Mouse (Mus musculus) right cerebral cortex, adult 2 months (tissue): Measurements from ENCODE around the gene Sptssb.

Experiments
- DNase-seq, 2 experiments: peaks; one replicate each; pipeline ENCODE4 v3.0.0; 2021 to 2022; ENCODE audit warnings: low spot score in 2 of 2

Gene Sptssb

DNA sequence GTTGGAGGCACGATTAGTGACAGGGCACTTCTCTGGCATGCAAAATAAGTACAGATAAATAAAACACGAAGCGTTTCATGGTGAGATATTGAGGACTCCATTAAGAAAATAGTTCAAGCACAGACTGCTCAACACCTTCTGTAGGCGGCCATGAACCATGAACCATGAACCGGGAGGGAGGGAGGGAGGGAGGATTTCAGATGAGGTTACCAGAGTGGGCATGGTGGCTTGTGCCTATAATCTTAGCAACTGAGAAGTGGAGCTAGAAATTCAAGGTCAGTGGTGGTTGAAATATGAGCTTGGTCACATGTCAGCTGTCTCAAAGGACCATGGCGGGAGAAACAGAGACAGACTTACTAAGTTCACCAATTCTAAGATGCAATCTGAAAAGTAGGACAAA, 20.3 kb downstream of the Sptssb start:
- DNase-seq: no peak

DNA sequence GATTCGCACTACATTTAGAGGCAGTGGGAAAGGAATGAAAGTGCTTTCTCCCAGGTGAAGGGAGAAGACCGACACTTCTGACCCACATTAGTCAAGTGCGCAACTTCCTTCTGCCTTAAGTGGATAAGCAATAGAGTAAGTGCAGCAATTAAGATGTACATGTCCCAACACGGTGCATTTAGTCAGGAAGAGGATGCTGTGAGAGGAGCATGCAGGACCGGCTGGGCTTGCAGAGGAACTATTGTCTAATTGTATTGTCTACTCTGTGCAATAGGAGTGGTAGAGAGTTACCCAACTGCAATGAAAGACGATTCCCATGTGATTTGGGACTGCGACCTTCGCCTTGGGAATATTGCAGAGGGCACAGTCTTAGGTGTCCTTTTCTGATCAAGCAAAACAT, 30.2 kb downstream of the Sptssb start:
- DNase-seq: no peak

DNA sequence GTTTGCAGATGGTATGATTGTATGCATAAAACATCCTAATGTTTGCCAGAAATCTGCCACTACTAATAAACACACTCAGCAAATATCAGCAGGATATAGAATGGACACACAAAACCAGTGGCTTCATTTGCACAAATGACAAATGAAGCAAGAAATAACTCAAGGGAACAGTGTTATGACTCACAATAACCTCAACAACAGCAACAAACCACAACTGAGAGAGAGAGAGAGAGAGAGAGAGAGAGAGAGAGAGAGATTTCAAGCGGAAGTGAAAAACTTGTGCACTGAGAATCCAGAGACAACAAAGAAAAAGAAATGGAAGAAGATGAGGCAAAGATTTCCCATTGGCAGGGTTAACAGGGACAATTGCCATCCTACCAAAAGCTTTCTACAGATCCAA, 35.2 kb downstream of the Sptssb start:
- DNase-seq: no peak

DNA sequence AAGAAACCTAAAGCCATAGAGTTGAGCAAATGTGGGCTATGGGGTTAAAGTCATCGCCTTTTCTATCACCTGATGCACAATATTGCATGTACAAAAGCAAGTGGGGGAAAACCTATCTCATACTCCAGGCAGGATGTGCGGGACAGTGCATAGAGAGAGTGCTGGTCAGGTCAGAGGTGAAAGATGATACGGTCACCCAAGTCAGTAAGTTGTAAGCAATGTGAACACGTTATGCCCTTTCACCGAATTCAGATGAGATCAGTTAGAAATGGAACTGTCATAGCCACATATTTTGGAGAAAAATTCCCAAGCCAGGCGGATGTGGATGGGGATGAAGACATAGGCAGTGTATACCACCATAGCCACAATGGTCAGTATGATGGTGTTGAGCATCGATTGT, 39.1 kb downstream of the Sptssb start:
- no peak for DNase-seq

DNA sequence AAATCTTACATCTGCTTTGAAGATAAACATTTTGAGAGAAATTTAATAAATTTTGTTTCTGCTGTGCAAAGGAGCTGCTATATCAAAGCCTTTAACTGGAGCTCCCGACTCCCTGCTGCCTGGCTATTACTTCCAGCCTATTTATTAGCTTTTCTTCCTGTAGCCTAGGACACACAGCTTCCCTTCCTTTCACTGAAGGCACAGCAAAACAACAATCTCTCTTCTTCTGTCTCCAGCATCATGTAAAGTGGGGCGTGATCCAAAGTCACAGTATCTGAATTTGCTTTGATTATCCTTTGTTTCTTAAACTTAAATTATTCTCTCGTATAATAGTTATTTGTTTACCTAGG, 39.9 kb downstream of the Sptssb start:
- no peak for DNase-seq

DNA sequence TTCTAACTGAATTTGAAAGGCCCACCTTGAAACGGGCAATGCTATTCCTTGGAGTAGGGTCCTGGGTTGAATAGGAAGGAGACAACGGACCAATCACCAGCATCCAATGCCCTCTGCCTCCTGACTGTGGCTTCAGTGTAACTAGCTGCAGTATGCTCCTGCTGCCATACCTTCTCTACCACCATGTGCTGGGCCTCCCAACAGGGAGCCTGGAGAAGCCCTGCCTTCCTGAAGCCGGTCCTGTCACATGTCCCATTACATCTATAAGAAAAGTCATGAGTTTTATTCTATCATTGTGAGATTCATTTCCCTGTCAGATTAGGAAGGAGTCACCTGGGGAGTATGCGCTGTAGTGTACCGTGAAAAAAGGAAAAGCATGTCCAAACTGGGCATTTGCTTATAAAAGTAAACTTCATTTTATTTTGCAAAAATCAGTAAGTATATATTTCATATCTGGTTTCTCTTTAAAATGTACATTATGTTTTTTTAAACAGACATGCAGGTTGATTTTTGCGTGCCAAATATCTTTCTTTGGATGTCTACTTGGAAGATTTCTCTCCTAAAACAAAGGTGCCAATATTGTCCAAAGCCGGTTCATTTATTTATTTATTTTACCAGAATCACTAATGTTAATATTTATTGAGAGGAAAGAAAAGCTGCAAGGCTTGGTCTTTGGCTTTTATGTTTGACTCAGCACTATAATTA, 40.4 kb downstream of the Sptssb start:
- no peak for DNase-seq

DNA sequence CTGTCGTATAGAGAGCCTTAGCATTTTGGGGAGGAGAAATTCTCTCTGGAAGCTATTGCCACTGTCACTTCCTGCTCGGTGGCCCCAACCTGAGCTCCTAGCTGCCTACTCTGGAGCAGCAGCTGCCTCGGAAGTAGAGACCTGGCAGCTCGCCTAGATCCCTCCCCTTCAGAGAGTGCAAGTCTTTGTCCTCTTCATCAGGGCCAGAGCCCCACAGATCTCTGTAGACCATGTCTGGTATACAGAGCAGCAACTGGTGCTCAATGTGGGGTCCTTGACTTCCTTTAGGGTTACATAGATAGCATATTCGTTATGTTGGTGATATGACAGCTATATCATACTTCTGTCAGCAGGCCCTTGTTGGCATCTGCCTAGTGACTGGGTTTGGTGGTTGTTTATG, 41.3 kb downstream of the Sptssb start:
- DNase-seq: no peak

DNA sequence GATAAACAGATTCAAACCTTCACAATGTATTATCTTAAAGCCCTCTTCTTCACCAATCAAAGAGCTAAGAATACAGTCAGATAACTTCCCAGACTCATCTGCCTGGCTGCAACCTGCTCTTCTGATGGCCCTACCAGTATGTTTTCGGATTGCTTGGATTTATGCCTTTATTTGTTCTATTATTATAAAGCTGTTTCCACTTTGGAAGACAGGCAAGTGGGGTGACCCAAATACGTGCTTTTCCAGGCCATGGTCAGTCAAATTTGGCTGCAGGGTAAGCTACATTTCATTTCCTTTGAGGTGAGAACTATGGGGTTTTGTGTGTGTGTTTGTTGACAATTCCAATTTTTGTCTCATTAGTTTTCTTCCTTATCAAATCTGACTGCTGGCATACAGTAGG, 43.2 kb downstream of the Sptssb start:
- DNase-seq: no peak

DNA sequence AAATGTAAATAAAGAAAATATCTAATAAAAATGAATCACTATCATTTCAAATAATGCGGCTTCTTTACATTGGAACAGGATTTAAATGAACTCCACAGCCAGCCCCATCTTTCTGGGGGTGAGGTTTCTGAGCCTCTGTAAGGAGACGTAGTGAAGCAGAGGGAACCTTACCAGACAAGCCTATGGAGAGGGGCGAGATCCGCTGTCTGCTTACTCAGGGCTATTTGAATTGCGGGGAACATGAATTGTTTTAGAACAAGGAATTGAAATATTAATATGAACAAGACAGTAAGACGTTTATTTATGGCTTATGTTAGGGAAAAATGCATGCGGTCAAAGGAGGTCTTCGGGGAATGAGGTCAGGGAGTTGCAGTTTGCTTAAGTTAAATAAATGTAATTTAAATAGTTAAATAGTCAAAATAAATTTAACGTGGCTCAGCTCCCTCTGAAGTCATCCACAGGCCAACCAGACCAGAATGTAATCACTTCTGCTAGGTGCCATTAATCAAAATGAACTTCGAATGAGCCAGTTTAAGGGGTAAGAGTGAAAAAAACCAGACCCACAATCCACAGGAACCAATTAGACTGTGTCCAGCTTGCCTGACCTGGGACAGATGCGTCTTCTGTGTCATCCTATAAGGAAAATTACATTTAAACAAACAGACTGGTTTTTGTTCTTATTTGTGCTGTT, 46.6 kb downstream of the Sptssb start:
- no peak for DNase-seq

DNA sequence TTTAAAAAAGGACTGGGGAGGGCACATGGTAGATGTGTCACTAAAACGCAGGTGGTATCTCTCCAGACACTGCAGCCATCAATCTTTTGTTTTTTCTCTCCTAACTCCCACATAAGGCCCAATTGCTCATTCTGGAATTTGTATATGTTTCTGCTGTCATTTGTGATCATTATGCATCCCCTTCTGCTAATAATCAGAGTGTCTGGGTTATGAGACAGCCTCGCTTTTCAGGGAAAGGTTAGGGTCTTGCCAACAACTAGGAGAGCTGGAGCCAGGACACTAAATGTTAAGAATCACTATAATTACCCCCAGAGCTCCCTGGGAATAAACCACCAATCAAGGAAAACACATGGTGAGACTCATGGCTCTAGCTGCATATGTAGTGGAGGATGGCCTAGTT, 47.3 kb downstream of the Sptssb start:
- no peak for DNase-seq

DNA sequence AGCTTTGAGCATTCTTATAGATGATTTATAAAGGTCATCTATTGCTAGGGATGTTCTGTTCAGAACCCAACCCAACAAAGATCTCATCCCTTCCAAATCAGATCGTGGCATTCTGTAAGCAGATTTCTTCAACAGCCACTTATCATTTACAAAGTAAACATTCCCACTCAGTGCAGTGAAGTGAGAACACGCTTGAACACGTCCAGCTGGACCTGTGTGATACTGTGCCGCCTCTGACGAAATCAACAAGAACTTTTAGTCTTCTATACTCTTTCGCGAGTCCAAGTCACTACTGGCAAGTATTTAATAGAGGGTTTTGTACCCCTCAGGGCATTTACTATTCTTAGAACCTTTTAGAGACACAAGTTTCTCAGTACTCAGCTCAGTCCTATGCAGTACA, 51.3 kb downstream of the Sptssb start:
- no peak for DNase-seq

DNA sequence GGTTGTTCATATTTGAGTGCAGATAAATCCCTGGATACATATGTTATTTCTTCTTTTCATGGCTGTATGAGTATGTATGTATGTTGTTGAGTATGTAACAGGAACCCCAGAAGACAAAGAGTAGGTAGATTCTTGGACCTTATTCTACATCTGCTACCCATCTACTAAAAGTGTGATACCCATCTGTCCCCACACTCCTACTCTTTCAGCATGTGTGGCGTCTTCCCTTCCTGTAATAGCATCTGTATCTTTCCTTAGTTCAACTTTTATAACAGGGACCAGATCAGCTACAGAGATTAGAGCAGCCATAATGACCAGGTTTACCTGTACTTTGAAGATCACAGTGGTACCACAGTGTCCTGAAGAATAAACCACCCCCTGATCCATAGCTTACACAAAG, 56.6 kb downstream of the Sptssb start:
- no peak for DNase-seq

DNA sequence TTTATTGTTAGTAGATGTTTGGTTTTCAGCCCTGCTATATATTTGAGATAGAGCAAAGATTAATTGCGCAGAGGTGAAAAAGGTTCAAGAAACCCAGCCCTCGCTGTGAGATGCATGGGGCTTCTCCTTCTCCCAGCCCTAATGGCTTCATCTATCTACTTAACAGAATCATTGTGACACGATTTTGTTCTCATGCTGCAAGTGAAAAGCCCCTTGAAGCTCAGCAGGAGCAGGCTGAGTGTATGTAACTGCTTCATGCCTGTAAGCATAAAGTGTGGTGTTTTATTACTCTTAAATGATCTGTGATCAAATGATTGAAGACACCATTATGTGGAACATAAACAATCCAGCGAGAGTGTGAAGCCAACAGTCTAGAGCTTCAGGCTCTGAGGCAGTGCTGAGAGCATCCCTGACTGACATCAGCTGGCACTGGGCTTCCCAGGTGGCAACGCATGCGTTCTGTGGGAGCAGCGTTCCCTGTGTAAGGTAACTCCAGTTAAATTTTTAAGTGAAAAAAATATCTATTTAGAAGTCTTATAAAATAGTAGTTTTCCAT, 58.8 kb downstream of the Sptssb start:
- no peak for DNase-seq

DNA sequence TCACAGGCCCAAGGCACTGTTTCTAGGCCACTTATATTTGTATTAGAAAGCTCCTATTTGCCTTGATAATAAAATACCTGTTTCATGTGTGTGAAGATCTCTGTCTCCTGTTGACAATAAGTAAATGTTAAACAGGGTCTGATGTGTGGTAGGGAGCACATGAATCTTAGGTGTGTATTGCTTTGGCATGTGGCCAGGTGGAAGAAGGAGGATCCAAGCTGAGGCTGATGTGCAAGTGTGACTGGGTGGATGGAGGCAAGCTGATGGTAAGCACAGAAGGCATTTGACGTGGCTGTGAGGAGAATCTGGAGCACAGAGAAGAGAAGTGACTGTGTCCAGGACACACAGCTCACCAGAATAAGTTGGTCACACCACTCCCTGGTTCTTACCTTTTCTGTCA, 60.6 kb downstream of the Sptssb start:
- DNase-seq: no peak

DNA sequence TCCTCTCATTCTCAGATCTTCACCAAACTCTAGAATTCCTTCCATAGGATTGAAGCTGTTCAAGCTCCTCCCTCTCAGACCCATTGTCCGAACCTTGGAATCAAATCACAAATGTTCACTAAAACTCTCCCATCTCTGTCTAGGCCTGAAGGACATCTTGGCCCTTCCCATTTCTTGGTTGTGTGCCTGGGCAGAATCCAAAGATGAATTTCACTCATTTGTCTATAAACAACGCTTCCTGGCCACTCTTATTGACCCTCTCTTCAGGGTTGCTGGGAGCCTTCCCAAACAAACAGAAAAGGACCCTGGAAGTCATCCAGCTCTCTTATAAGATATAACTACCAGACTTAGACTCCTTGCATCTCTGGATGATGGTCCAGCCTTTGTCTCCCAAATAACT, 61.8 kb downstream of the Sptssb start:
- no peak for DNase-seq

DNA sequence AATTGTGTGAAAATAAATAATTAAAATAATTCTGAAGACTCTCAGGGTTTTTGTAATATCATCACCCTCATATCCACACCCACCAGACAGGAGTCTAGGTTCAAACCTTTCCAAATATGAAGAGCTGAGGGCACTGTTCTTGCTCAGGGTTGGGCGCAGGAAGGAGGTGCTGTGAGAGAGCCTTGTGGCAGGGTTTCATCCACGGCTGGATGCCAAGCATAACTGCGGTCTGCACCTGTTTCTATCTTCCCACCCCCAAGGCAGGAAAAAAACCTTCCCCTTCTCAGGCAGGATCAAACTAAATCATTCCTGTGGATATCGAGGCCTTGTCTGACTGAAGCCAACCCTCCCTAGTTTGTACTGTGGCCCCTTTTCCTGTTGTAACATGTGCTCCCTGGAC, 62.2 kb downstream of the Sptssb start:
- DNase-seq: no peak

DNA sequence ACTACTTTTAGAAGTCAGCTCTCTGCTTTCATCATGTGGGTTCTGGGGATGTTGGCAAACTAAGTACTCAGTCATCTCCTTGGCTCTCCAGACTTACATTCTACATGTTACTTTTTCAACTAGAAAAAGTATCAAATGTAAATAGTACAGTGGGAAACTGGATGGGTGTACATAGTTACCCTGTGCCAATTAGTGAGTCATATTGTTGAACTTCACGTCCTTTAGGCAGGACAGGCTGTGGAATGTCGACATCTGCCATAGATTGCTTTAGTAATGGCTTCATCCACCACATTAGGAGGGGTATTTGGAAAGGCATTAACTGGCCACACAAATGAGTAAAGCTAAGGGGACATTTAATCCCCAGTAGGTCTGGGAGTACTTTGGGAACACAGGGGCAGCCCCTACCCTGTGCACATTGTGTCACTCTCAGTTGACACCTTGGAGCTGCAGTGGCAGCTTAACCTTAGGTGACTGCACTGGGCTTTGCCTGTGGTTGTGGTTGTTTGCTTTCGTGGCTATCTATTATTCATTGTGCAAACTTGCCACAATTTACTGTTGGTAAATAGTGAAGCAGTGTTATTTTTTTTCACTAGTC, 66.8 kb downstream of the Sptssb start:
- DNase-seq: no peak

DNA sequence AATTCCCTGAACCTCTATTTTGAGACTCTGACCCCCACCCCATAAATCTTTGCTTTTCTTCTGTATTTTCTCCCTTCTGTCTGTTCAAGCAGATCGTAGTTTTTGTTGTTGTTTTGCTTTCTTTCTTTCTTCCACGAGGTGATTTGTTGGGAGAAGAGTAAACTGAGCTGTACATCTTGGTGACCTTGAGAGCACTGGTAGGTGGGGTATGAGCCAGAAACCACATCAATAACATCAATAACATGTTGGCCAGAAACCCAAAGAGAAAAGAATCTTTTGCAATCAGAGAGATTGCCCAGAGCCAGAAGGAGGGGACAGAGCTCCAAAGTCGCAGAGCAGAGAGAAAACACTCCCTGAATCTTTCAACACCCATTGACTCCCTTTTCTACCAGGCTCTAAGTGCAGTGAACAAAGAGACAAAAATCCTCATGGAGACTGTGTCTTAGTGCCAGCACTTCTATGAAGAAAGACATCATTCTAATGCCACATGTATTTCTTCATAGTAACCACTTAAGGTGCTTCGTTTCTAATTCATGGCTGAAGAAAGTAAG, 80.4 kb downstream of the Sptssb start:
- DNase-seq: no peak

DNA sequence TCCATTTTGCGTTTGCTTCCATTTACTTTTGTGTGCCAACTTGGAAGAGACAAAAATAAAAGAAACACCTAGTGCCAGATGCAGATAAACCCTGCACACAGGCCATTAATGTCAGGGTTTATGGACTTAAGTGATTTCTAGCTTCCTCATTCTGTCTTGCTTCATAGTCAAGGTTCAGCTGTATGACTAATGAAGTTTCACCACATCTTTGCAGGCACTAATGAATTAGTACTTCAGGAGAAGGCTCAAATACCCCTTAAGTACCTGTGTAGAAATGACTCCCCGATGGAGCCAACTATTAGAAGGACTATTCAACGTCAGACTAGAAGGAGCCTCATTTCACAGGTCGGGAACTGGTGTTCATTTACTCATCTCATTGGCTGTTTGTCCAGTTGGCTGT, 86.4 kb downstream of the Sptssb start:
- DNase-seq: no peak
